Mouse (Mus musculus) lung, postnatal 14 days (tissue): ENCODE data around the gene Rplp1.

Experiments
- DNase-seq: peaks from one replicate; pipeline ENCODE4 v3.0.0; 2021

Rplp1 gene

DNA sequence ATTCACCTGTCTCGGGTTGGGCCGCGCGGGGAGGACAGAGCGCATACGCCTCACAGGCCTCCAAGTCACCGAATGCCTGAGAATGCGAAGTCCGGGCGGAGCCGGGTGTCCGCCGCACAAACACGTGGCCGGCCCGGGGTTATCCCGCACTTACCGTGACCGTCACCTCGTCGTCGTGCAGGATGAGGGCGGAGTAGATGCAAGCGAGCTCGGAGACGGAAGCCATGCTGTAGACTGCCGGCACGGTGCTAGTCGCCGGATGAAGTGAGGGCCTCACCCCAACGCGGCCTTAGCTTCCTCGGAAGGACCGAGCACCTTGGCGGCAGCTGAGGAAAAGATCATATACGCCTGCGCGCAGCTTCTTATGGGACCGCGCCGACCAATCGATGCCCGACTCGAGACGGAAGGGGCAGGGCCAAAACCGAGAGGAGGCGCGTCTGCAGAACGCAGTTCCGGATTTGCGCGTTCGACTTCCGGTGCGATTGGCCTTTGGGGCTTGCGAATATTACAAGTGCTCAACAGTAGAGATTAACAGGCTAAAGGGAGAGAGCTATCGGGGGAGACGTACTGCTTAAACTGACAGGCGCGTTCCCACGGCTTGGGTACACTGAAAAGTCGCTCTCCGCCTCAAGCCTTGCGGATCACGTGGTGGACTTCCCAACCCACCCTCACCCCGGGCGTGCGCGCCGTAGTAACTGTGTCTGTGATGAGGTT is at the start of gene Rplp1:
Gene Rplp1, minus strand, starts transcription at position 340 of the 714 bp plus-strand sequence.
- DNase-seq: peak; percentile 97

DNA sequence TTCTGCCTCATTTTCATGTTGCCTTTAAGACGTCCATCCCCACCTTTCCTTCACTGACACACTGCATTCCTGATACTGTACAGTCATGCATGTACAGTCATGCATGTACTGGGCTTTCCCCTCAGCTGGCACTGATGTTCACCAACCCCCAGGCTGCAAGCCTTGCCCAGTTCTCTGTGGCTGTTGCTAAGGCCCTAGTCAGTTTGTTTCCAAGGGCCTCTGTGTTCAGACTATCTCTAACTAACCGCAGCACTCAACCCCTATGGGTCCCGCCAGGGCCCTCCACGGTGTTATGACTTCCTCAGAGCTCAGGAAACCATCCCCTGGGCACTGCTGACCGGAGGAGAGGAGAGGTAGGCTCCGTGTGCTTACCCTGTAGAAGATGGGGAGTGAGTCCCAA is 49.0 kb upstream of the Rplp1 start:
- no peak for DNase-seq

DNA sequence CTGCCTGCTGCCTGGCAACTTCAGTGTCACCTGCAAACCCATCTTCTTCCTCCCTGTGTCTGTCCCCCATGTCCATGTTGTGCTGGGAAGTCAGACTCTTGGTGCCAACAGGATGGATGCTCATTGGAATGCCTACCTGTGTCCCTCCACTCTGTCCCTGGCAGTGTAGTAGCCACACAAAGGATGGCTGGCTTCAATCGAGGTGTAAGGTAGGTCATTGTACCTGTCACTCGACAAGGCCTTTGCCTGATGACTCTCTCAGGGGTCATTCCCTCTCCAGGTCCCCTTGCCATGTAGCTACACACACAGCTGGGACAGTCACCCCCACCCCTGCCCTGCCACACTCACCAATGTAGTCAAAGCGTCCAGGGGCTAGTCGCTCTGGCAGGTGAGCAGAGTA is 46.8 kb upstream of the Rplp1 start:
- no peak for DNase-seq

DNA sequence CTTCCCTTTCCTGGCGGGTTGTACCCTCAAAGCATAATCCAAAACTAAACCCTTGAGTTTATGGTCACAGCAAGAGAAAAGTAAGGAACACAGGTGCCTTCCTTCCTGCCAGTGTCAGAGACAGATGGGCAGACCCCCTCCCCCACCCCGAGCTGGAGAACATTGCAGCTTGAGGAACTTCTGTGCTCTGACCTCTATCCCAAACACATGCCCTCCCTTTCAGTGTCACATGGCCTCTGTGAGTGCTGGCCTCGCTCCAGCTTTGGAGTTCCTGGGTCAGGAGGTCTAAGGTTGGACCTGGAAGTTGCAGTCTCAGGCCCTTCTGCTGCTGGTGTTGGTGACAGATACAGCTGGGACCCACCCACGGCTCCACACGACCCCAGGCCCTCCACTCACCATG is 46.4 kb upstream of the Rplp1 start:
- peak; percentile 69 for DNase-seq

DNA sequence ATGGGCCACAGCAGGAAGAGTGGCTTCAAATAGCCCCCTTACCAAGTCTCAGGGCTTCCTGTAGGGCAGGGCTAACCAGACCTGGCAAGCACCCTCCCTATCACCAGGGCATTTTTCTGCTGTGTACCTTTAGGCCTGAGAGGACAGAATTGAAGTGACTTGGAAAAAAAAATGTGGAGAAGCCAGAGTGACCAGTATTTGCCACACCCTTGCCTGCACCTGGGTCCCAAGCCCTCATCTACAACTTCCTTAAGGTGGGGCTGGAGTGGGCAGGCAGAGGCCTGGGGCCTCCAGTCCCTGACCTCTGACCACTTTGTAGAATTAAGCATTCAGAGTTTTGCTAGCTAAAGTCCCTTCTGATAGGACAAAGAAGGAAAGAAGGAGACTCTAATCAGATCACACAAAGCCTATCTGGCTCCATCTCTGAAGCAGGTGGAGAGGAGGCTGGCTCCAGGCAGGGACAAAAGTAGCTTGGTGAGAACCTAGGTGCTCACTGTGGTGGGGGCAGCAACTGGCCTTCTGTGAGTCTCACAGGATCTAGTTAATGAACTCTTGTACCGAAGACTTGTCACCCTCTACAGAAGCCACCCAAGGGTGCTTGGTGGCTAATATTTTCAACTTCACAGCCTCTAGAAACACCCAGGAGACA is 45.7 kb upstream of the Rplp1 start:
- DNase-seq: peak; percentile 10

DNA sequence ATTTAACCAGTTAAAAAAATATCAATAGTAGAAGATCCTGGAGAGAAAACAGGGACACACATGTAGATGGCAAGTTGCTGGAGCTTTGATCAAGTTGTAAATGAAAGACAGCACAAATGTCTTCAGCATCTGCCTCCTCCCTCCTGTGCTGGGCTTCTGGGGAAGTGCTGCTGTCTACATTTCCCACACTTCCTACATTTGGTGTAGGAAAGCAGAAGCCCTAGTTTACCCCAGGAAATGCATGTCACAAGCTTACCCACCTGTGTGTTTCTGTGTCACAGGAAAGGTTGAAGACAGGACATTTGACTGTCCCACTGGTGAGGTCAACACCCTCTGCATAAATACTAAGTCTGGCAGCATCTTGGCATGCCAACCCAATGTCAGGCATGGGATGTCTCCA is 40.4 kb upstream of the Rplp1 start:
- no peak for DNase-seq

DNA sequence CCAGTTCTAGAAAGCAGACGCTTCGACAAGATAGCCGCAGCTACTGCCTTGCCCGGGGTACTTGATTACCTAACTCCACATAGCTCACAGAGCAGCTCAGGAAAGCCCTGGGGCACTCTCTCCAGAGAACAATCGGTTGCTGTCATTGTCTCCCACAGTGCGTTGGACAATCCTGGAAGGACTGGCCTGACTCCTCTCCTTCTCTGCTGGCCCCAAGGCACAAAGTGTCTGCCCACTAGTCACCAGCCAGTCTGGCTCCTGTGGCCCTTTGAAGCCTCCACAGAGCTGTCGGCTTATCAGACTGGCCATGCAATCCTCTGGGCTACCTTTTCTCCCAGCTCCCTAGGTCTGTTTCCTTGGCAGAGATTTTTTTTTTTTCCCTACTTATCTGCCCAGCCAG is 37.9 kb upstream of the Rplp1 start:
- DNase-seq: no peak

DNA sequence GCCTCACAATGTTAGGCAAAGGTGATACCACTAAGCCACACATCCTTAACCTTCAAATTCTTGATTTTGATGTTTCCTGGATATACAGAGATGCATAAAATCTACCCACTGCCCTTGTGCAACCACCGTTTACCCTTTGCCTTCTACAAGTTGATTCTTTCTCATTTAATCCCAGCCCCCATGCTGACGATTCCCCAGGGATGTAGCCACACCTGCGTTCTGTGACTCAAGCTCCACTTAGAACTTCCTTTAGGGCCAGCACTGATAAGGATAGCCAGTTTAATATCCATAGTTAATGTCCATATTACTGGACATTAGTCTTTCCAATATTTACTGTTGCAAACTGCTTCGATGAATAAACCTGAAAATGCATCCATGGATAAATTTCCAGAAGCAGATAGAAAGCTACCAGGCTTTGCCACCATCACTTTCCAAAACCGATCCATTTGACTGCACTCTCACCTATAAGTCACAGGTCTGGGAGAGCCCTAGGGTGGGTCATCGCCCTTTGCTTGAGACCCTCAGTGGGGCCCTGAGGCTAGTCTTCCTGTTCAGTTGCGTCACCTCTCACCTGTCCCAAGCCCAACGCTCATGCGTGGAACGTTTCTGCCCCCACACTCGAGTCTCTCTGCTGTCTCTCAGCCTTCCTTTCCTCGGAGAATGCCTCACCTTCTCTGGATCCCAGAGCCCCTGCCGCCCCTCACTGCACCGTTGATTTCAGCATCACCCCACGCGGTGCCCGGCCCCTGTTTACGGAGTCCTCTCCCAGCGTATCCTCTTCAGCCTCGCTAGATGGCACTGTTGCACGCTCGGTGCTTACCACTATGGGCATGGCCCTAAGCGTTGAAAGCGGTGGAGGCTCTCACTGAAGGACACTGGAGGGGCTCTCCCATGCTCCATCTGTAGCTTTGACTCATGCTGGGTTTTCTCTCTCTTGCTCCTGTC is 33.3 kb upstream of the Rplp1 start:
- DNase-seq: peak; percentile 84

DNA sequence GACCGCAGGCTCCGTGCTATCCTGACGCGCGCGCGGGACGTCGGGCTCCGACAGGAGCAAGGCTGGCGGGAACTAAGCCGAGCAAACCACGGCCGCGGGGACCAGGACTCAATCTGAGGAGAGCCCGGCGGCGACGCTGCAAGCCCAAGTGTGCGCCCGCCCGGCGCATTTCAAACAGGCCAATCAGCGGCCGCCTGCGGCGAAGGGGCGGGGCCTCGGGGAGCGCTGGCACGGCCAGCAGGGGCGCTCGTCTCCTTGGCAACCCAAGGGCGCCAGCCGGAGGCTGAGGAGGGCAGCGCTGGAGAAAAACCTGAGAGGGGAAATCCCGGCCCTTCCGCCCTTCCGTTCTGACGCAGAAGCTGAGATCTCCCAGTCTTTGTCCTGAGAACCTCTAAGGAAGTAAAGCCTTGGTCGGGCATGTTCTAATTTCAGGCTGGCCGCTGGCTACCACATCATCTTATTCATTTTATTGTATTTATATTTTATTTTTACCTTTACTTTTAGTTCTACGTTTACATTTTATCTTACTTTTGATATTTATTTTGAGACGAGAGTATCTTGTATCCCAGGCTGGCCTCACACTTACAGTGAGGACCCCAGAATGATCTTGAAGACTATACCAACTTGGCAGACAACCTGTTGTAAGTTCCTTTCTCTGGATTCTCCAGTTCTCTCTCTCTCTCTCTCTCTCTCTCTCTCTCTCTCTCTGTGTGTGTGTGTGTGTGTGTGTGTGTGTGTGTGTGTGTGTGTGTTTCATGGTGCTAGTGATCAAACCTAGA is 32.5 kb upstream of the Rplp1 start, which contains the start of gene Kif23:
Gene Kif23, minus strand, starts transcription at position 152 of the 779 bp plus-strand sequence.
- peak; percentile 98 for DNase-seq

DNA sequence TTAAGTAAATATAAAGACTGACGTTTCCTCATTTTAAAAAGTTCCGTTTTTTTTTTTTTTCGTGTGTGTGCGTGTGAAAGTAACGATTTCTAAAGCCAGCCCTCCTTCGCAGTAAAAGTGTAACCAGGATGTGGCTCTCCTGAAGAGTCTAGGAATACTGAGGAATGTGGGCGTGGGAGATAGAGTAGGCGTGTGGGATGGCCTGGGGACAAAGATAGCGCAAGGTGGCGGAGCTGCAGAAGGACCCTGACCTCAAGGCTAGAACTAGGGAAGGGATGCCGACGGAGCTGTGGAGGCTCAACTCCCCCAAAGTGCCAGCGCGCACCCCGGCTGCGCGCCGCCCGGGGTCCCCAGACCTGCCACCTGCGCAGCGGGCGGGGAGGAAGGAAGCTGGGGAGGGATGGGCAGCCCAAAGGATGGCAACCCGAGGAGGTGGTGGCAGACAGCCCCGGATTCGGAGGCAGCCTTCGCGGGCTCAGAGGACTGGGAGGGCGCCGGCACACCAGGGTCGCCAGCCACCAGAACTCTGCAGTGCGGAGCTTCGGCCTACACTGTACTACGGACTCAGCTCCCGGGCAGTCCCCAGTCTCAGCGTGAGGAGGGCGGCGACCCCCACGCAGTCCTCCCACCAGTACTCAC is 31.8 kb upstream of the Rplp1 start:
- DNase-seq: peak; percentile 7

DNA sequence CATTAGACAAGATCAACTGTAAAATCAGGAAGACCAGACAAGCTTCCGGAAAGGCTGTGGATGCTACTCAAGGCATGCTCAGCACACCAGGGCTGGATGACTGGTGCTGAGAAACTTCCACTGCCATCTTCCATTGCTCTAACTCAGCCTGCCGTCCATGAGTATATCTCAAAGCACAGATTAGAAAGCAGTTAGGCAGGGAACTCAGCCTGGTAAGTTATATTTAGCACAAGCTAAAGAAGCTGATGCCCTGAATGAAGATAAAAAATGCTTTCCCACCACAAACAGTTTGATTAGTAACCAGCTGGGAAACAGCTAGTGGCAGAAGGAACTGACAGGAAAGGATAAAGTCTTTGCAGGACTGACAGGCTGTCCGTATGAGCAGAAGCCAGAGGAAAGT is 26.7 kb upstream of the Rplp1 start:
- no peak for DNase-seq

DNA sequence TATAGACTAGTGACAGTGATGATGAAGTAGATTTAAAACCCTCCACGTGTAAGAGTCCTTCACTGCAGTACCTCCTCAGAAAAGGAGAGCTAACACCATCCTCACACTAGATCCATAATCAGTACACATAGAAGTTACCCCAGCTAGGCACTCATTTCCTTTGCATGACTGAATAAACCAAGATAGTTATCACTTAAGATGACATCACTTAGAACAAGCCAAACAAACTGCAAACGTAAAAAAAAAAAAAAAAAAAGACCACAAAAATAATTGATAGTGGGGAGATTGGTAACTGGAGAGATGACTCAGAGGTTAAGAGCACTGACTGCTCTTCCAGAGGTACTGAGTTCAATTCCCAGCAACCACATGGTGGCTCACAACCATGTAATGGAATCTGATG is 19.0 kb upstream of the Rplp1 start:
- no peak for DNase-seq

DNA sequence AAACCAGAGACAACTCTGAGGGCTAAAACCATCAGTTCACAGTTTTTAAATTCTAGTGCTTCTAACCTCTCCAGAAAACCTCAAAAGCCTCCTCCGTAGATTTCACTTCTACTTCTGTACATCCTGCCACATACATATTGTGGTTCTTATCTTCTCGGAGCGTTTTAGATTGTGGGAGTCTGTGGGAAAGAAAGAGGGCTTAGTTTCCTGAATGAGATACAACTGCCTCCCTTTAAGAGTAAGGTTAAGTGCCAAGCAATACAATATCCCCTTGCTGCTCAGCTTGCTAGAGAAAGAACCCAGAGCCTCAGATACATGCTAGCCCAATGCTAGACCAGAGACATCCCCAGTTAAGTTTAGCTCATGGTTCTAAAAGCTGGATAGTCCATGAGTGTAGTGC is 17.7 kb upstream of the Rplp1 start:
- DNase-seq: no peak

DNA sequence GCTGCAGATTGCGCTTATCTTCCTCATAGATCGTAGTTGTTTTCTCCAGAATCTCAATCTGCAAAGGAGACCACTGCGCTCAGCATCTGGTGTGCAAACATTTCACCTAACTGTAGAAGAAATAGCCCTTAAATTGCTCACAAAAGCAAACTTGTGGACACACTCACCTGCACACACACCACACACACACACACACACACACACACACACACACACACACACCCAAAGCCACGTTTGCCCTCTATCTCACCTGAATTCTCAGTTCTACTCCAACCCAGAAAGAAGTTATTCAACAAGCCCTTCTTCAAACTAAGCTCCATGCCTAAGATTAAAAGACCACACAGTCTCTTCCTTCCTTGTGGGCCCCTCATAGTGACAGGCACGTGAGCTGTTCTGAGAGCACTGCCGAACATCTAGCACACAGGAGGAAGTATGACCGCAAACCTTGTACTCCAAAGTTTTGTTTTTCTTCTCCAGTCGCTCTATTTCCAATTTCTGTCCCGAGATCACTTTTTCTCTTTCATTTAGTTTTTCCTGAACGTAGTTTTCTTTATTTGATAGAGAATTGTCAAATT is 10.8 kb upstream of the Rplp1 start:
- no peak for DNase-seq

DNA sequence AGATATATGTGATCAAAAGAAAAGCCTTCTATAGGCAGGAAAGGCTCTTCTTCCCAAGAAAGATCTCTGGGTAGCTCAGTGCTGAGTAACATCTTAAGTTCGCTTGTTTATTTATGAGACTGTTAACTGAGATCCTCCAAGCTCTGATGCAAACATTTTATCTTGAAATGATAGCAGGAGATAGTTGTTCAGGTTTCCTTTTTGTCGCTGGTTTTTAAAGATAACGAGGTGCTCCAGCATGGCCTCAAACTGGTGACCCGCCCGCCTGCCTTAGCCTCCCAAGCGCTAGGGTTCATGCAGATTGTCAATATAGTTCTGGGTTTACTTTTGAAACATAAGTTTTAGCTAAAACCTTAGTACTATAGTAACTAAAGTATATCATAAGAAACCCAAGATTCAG is 6.0 kb upstream of the Rplp1 start:
- DNase-seq: no peak

DNA sequence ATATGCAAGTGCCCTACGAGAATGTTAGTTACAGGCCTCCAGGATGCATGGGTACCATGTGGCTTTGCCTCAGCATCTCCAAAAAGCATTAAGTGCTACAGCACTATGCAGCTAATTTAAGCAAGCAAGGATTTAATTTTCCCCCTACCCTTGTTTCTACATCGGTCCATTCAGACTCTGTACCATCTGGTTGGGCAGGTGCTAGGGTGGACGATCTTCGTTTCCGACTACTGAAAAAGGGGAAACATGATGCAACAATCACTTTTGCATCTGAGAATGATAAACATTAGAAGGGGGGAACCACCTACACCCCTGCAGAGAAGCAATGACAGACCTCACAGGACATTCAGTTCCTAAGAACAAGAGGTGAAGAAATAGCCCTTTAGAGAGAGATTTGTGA is 5.1 kb upstream of the Rplp1 start:
- no peak for DNase-seq

DNA sequence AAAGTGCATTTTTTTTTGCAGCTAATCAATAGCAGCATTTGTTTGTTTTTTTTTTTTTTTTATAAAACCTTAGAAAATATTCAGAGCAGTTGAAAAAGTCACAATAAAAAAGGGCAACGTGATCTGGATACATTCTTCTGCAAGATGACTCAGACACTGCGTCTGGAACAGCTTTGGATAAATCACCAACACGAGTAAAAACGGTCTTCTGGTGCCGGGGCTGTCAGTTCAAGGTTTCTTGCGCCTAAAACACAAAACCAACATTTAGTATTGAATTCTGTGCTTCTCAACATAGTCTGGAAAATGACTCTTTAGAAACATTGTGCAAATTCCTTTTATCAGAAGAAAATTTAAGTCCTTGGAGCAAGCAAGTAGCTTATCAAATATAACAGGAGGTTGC is 3.1 kb upstream of the Rplp1 start:
- no peak for DNase-seq

DNA sequence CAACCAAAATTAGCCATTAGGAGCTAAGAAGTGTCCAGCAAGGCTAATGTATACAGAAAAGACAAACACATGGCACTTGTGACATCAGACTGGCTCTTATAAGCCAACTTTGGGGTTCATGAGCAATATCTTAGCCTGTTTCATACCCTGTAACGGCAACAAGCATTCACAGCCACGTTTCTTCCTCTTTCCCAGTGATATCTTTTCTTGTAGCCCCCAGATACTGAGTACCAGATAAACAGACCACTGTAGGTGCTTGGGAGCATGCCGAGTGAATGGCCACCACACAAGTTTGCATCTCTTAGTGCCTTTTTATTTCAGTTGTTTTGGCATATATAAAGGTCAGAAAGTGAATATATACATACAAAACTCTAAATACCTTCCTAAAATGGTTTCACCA is 2.6 kb upstream of the Rplp1 start:
- DNase-seq: no peak

DNA sequence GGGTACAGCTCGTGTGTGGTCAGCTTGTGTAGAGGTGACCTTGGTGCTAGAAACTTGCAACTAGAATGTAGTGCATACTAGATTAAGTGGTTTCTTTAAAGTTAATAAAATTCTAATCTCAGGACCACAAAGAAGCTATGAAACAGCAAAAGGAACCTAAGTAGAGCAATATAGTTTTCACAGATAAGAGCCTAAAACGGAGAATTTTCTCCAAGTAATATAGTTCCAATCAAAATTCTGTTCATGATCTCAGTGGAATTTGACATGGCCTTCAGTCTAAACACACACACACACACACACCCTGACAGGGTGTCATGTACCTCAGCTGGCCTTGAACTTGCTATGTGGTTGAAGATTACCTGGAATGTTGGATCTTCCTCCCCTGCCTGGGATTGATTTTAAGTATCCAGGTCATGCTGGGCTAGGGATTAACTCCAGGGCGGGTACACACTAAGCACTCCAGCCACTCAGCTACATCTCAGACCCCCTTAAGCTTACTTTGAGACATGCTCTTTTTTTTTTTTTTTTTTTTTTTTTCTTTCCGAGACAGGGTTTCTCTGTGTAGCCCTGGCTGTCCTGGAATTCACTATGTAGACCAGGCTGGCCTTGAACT is 1.2 kb upstream of the Rplp1 start:
- DNase-seq: no peak

DNA sequence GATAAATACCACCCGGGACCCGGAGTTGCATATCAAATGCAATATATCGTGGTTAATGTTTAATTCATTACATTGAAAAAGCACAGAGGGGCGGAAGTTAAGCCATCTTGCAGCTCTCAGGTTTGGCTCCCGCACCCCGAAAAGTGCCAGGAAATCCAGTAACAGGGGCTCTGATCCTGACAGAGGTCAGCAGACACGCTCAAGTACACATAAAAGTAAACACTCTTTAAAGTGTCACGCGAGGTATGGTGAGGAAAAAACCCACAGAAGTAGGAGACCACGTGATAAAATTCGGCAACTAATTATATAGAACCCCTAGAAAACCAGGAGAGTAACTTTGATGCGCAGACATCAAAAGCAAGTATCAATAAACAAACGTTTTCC is 567 bp upstream of the Rplp1 start:
- DNase-seq: no peak

DNA sequence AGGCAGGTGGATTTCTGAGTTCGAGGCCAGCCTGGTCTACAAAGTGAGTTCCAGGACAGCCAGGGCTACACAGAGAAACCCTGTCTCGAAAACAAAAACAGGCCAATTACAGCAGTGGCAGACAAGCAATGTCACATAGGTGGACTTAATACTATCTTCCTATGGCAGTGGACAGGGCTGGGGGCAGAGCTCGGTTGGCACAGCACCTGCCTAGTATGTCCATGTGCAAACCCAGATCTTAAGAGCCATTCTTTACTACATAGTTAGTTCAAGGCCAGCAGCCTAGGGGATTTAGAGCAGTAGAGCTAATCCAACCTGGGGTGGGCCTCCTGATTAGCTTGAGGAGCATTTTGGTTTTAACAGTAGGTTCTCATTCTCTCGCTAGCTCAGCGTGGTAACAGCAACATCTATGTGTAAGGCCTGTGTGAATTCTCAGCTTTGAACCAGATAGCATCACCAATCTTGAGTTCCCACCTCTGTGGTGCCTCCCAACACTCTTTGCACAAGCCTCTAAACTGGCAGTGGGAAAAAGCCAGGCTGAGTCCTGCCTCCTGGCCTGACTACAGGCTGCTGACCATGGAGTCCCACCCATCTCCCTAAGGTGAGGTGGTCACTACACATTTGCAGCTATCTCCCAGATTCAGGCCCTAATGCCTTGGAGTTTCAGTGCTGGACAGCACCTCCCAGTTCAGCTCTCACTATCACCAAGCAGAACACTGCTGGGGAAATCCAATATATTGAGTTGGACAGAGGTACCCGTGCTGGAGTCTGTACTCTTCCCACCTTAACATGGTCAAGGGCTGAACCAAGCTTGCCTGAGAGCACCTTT is 2.8 kb downstream of the Rplp1 start:
- DNase-seq: no peak
